Mouse (Mus musculus): ENCODE measurements around the gene Grin1. TPM values are rescaled to one million over a fixed set of nuclear protein-coding genes. Genes with fewer than 3 reads are reported as not detected.
A peak's percentile ranks its signal among the peaks of the same experiment; 100 is the strongest.

Gene Grin1
- total and polyA plus RNA-seq, 3 experiments: 0.07 TPM; not detected in 2

GRCm38 (mm10) chr2:25326036-25326435, 7.0 kb upstream of the Grin1 start:
- DNase-seq (ENCODE audit: low read depth, low spot score): no peak
- Histone ChIP-seq H3K27ac (ENCODE audit: control insufficient read depth, low read depth, low read length) (no peak overlapping the region), H3K9me3 (replicated peaks; ENCODE audit: insufficient read depth, low read length) (no peaks in the 10 kb centered on the region), H3K9ac (ENCODE audit: control insufficient read depth, low read depth, low read length, poor library complexity, severe bottlenecking) (no peak overlapping the region), H3K79me2 (ENCODE audit: control insufficient read depth, insufficient read depth, low read length, poor library complexity) (no peaks in the 10 kb centered on the region), H3K4me1 (ENCODE audit: control insufficient read depth in 1 of 2, insufficient read depth in 2 of 2, low read length in 2 of 2) (peaks cover 2 to 19% of the 10 kb centered on the region in 2 experiments; a peak in 3 of 4 replicates), H3K27me3 (ENCODE audit: control insufficient read depth in 1 of 2, insufficient read depth in 2 of 2, low read length in 2 of 2) (no peaks in the 10 kb centered on the region), H3K36me3 (ENCODE audit: control insufficient read depth in 1 of 2, insufficient read depth in 2 of 2, low read length in 2 of 2) (peaks cover 0 to 14% of the 10 kb centered on the region in 2 experiments; a peak in 2 of 4 replicates), H3K4me3 (ENCODE audit: control insufficient read depth in 1 of 2, insufficient read depth in 1 of 2, low read depth in 2 of 2, low read length in 2 of 2) (no peak overlapping the region)
- TF ChIP-seq ZNF384 (IDR thresholded peaks at IDR 0.05; ENCODE audit: low read depth, low read length): no peak
- TF ChIP-seq CHD2 (IDR thresholded peaks at IDR 0.05; ENCODE audit: low read length): no peak
- TF ChIP-seq NELFE (IDR thresholded peaks at IDR 0.05; ENCODE audit: low read depth, low read length): no peak
- TF ChIP-seq GATA1 (IDR thresholded peaks at IDR 0.05; ENCODE audit: low read depth, low read length): no peak

DNA sequence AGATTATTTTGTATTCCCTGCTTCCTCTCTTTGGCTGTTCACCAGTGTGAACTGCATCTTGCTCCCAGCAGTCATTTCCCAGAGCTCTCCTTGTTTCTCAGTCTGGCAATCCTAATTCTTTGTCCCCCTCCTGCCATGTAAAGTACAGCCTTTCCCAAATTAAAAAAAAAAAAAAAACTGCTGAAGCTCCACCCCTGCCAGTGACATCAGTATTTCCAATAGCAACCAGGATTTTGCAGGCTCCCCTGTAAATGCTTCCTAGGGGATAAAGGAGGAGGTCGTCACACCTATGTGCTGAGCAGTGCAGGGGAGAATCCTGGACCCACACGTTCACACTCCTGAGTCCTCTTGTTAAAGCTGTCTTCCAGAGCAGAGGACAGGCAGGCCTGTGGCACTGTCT, 1.1 kb upstream of the Grin1 start:
- no peak for DNase-seq (ENCODE audit: low read depth, low spot score)
- no peaks in the 10 kb centered on the region for H3K27me3 ChIP-seq (ENCODE audit: control insufficient read depth in 1 of 2, insufficient read depth in 2 of 2, low read length in 2 of 2)
- H3K9me3 ChIP-seq (replicated peaks; ENCODE audit: insufficient read depth, low read length): no peaks in the 10 kb centered on the region
- no peaks in the 10 kb centered on the region for H3K79me2 ChIP-seq (ENCODE audit: control insufficient read depth, insufficient read depth, low read length, poor library complexity)
- no peak overlapping the region for H3K27ac ChIP-seq (ENCODE audit: control insufficient read depth, low read depth, low read length)
- no peak for TF ChIP-seq USF1 (IDR thresholded peaks at IDR 0.05; ENCODE audit: low read depth, low read length)
- peak; percentile 53; the same call in 1 of the 2 replicates for TF ChIP-seq ZNF384 (IDR thresholded peaks at IDR 0.05; ENCODE audit: low read depth, low read length)
- TF ChIP-seq TAL1 (IDR thresholded peaks at IDR 0.05; ENCODE audit: low read length): no peak
- no peak overlapping the region for H3K4me3 ChIP-seq (ENCODE audit: control insufficient read depth in 1 of 2, insufficient read depth in 1 of 2, low read depth in 2 of 2, low read length in 2 of 2)
- peaks cover 2 to 14% of the 10 kb centered on the region in 2 experiments; a peak in 3 of 4 replicates for H3K4me1 ChIP-seq (ENCODE audit: control insufficient read depth in 1 of 2, insufficient read depth in 2 of 2, low read length in 2 of 2)
- peaks cover 0 to 14% of the 10 kb centered on the region in 2 experiments; a peak in 2 of 4 replicates for H3K36me3 ChIP-seq (ENCODE audit: control insufficient read depth in 1 of 2, insufficient read depth in 2 of 2, low read length in 2 of 2)
- no peak overlapping the region for H3K9ac ChIP-seq (ENCODE audit: control insufficient read depth, low read depth, low read length, poor library complexity, severe bottlenecking)

DNA sequence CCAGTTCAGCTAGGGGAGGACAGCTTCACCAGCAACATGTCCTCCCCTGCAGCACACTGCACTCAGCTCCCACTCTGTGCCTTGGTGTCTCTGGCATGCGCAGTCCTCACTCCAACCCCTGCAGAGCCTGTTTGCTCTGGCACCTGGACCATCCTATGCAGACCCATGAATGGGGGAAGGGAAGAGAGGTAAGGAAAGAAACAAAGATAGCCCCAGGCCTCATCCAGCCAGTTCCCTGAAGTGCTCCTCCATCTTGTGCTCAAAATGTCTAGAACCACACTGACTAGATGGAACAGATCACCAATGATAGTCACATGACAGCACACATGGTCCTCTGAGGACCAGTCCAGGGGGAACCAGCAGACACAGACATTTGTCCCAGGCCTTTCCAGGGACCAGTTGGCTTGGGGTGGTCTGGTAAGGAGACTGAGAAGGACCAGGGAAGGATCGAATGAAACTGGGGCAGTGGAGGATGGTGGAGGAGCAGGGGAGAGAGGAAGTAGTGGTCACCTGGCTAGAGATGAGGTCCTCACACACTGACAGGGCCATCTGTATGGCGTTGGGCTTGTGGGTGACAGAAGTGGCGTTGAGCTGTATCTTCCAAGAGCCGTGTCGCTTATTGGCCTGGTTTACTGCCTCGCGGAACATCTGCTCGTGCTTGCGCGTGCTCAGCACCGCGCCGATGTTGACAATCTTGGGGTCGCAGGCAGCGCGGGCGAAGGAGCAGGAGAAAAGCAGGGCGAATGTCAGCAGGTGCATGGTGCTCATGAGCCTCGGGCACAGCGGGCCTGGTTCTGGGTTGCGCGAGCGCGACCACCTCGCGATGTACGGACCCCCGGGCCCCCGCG, 644 bp downstream of the Grin1 start:
- Histone ChIP-seq H3K27me3 (ENCODE audit: control insufficient read depth in 1 of 2, insufficient read depth in 2 of 2, low read length in 2 of 2) (no peaks in the 10 kb centered on the region), H3K9ac (ENCODE audit: control insufficient read depth, low read depth, low read length, poor library complexity, severe bottlenecking) (no peak overlapping the region), H3K4me3 (ENCODE audit: control insufficient read depth in 1 of 2, insufficient read depth in 1 of 2, low read depth in 2 of 2, low read length in 2 of 2) (no peak overlapping the region), H3K4me1 (ENCODE audit: control insufficient read depth in 1 of 2, insufficient read depth in 2 of 2, low read length in 2 of 2) (peaks cover 0 to 5% of the 10 kb centered on the region in 2 experiments; a peak in 2 of 4 replicates), H3K36me3 (ENCODE audit: control insufficient read depth in 1 of 2, insufficient read depth in 2 of 2, low read length in 2 of 2) (peaks cover 0 to 5% of the 10 kb centered on the region in 2 experiments; a peak in 2 of 4 replicates), H3K79me2 (ENCODE audit: control insufficient read depth, insufficient read depth, low read length, poor library complexity) (no peaks in the 10 kb centered on the region), H3K27ac (ENCODE audit: control insufficient read depth, low read depth, low read length) (no peak overlapping the region), H3K9me3 (replicated peaks; ENCODE audit: insufficient read depth, low read length) (no peaks in the 10 kb centered on the region)
- TF ChIP-seq MXI1 (IDR thresholded peaks at IDR 0.05; ENCODE audit: low read depth, low read length) (no peak), USF1 (IDR thresholded peaks at IDR 0.05; ENCODE audit: low read depth, low read length) (no peak), RCOR1 (IDR thresholded peaks at IDR 0.05; ENCODE audit: low read depth, low read length) (no peak)
- no peak for DNase-seq (ENCODE audit: low read depth, low spot score)

Measured in MEL (cell line).